10 mouse cellular contexts compared by ENCODE assay signal in genomic region chr19:45174803-45175202, GRCm38 (mm10). TPM values are rescaled to one million over a fixed set of nuclear protein-coding genes. Genes with fewer than 3 reads are reported as not detected.
DNase-seq lines count a peak whose midpoint lies in the region; TF ChIP-seq lines count a peak whose summit lies in the region.
"Had no signal": no experiment of that assay in that cellular context is flagged by ENCODE, and none has a peak within 500 bp of the region (broad histone marks: within the 10 kb centered on the region; RNA-seq: fewer than 3 reads in every experiment).

No protein-coding gene starts in this region.

- no peak overlapping the region for H3K4me3 ChIP-seq in layer of hippocampus, adult 2 months
- no peak overlapping the region for H3K4me3 ChIP-seq in ES-Bruce4 (ENCODE audit: low read depth, low read length)
- H3K4me3 ChIP-seq: limb, embryonic 12.5 days; neural tube, embryonic 15.5 days had no signal

- H3K36me3 ChIP-seq in ES-Bruce4 (ENCODE audit: control insufficient read depth, insufficient read depth, low read length, poor library complexity, severe bottlenecking), result no peaks in the 10 kb centered on the region
- H3K36me3 ChIP-seq: limb, embryonic 12.5 days; neural tube, embryonic 15.5 days had no signal

- H3K9me3 ChIP-seq in ES-Bruce4 (replicated peaks; ENCODE audit: control insufficient read depth, insufficient read depth, low read length, poor library complexity, severe bottlenecking), result no peaks in the 10 kb centered on the region
- H3K9me3 ChIP-seq: limb, embryonic 12.5 days; neural tube, embryonic 15.5 days had no signal

- no peak for TF ChIP-seq EP300 in ES-Bruce4 (IDR thresholded peaks at IDR 0.05; ENCODE audit: insufficient read depth, low read depth, low read length)

- TF ChIP-seq CTCF in layer of hippocampus, adult 2 months (conservative IDR thresholded peaks at IDR 0.05), result peak; percentile 98
- TF ChIP-seq CTCF in ES-Bruce4 (IDR thresholded peaks at IDR 0.05; ENCODE audit: low read depth, low read length), result peak; percentile 83

- H3K27me3 ChIP-seq in ES-Bruce4 (ENCODE audit: control insufficient read depth, insufficient read depth, low read length, poor library complexity, severe bottlenecking), result no peaks in the 10 kb centered on the region

- TF ChIP-seq POLR2A in ES-Bruce4 (IDR thresholded peaks at IDR 0.05; ENCODE audit: insufficient read depth, low read length), result no peak

- no peak for DNase-seq in layer of hippocampus, adult 2 months (ENCODE audit: low spot score in 2 of 2)
- no peak for DNase-seq in layer of hippocampus, adult 18-20 months (ENCODE audit: low spot score in 2 of 2)
- DNase-seq in c-Kit-negative CD71-positive TER-119-positive erythroid progenitor cells, embryonic 14.5 days (ENCODE audit: low read depth, low spot score), result peak; percentile 29
- peak; percentile 47 for DNase-seq in retina, postnatal 1 day
- DNase-seq in right cerebral cortex, postnatal 36 days (ENCODE audit: low spot score in 2 of 2), result no peak
- no peak for DNase-seq in ovary, postnatal 10 days (ENCODE audit: low spot score)
- DNase-seq: cerebellum, adult 8-10 months had no signal

- no peak overlapping the region for H3K27ac ChIP-seq in layer of hippocampus, adult 2 months
- H3K27ac ChIP-seq in ES-Bruce4 (ENCODE audit: insufficient read depth, low read length), result no peak overlapping the region
- H3K27ac ChIP-seq: limb, embryonic 12.5 days; neural tube, embryonic 15.5 days had no signal

- H3K4me1 ChIP-seq in ES-Bruce4 (ENCODE audit: control insufficient read depth, insufficient read depth, low read length), result no peaks in the 10 kb centered on the region
- H3K4me1 ChIP-seq: limb, embryonic 12.5 days had no signal

- no peak overlapping the region for H3K9ac ChIP-seq in ES-Bruce4 (ENCODE audit: low read depth, poor library complexity, severe bottlenecking)
- H3K9ac ChIP-seq: limb, embryonic 12.5 days; neural tube, embryonic 15.5 days had no signal

RNA-seq across cellular contexts. Expression of gene Tlx1, which starts 24.3 kb away (rescaled TPM):
- not detected for total RNA-seq in layer of hippocampus, adult 2 months (2021)
- not detected for total RNA-seq in layer of hippocampus, adult 18-20 months (2021)
- polyA plus RNA-seq in ES-Bruce4 (2011; ENCODE audit: insufficient read depth, insufficient read length, low read depth, missing spikeins), result not detected in 2 replicates

Comparison
In these comparisons a context has a peak if more than half of its experiments do, and no peak if none do; other contexts are left out.
1. DNase-seq: peak in c-Kit-negative CD71-positive TER-119-positive erythroid progenitor cells, embryonic 14.5 days (single experiment) and retina, postnatal 1 day (single experiment); none in layer of hippocampus, adult 2 months (0 of 2), layer of hippocampus, adult 18-20 months (0 of 2), right cerebral cortex, postnatal 36 days (0 of 2) and ovary, postnatal 10 days (single experiment).